Mouse (Mus musculus) Patski (cell line): ENCODE measurements around the gene Nxpe3. TPM values are rescaled to one million over a fixed set of nuclear protein-coding genes. Genes with fewer than 3 reads are reported as not detected.

Source experiments
- ATAC-seq: fragments of 100-300 bp; one replicate; pipeline ENCODE4 v1.8.0; 2021
- CTCF ChIA-PET: fragments of 350-600 bp; sonication (Branson Sonifier 250); formaldehyde crosslinking; loops from one replicate; lab custom pipeline; 2022; ENCODE audit warnings: inconsistent platforms; lab: Charles Lee
- POLR2A ChIA-PET: fragments of 350-600 bp; sonication (Branson Sonifier 250); formaldehyde crosslinking; loops from one replicate; lab custom pipeline; 2022; ENCODE audit warnings: antibody characterized with exemption, inconsistent platforms; lab: Charles Lee
- DNase-seq: peaks from one replicate; pipeline ENCODE4 v3.0.0-alpha.2; 2011; ENCODE audit warnings: low read depth, low spot score
- H3K27me3 ChIP-seq: fragments of 371-371 bp; one replicate; pipeline ENCODE4 v1.5.1; 2021
- CTCF ChIP-seq: fragments of 100-300 bp; IDR thresholded peaks from one replicate; pipeline ENCODE4 v1.5.1; 2021
- in situ Hi-C: fragments of 300-500 bp; cut with MboI; formaldehyde crosslinking; loops from 3 replicates; pipeline ENCODE4 v1.11.1; 2018; ENCODE audit warnings: low pct_unique_long_range_greater_than_20kb, mixed read lengths
- polyA plus RNA-seq: library from polyadenylated mRNA; unstranded; gene quantifications from one replicate; pipeline ENCODE4 v1.2.3, GENCODE M21; 2021

Gene Nxpe3
- polyA plus RNA-seq, 1 experiment from 2014 or later = 3.5 TPM

- no peaks in the 10 kb centered on the region for H3K27me3 ChIP-seq
- ChIA-PET CTCF (no interaction called here), POLR2A (no interaction called here)
- ATAC-seq (no peak), DNase-seq (no peak)
- in situ Hi-C loops = loop anchor here (25.0 kb wide), 1 partner anchor 1929 kb away; no protein-coding TSS in a partner anchor
- TF ChIP-seq CTCF = no peak
These were observed 3.7 kb downstream of the Nxpe3 start for GRCm38 (mm10) chr16:55891346-55891745.

GRCm38 (mm10) chr16:55890346-55891136, 4.5 kb downstream of the Nxpe3 start:
- TF ChIP-seq CTCF = no peak
- ATAC-seq (no peak), DNase-seq (no peak)
- in situ Hi-C loops = loop anchor here (25.0 kb wide), 1 partner anchor 1928 kb away; no protein-coding TSS in a partner anchor
- H3K27me3 ChIP-seq = no peaks in the 10 kb centered on the region
- CTCF ChIA-PET = no interaction called here
- POLR2A ChIA-PET = no interaction called here

GRCm38 (mm10) chr16:55889451-55889850, 5.6 kb downstream of the Nxpe3 start:
- CTCF ChIA-PET = no interaction called here
- POLR2A ChIA-PET = no interaction called here
- H3K27me3 ChIP-seq = no peaks in the 10 kb centered on the region
- TF ChIP-seq CTCF = peak; percentile 44
- in situ Hi-C loops = loop anchor here (25.0 kb wide), 1 partner anchor 1927 kb away; no protein-coding TSS in a partner anchor
- DNase-seq = no peak
- ATAC-seq = no peak

- in situ Hi-C loops = loop anchor here (25.0 kb wide), 1 partner anchor 1926 kb away; no protein-coding TSS in a partner anchor
- DNase-seq = no peak
- H3K27me3 ChIP-seq = no peaks in the 10 kb centered on the region
- POLR2A ChIA-PET = no interaction called here
- ATAC-seq = no peak
- no peak for TF ChIP-seq CTCF
- CTCF ChIA-PET = interaction anchor here (1.5 kb wide), 1 partner anchor 10 kb away, joined by 4 read pairs; no protein-coding TSS in a partner anchor
These were observed 6.5 kb downstream of the Nxpe3 start for GRCm38 (mm10) chr16:55888584-55888960.

- TF ChIP-seq CTCF = peak; percentile 66
- no peaks in the 10 kb centered on the region for H3K27me3 ChIP-seq
- CTCF ChIA-PET = interaction anchor here (1.5 kb wide), 1 partner anchor 10 kb away, joined by 4 read pairs; no protein-coding TSS in a partner anchor
- in situ Hi-C loops = loop anchor here (25.0 kb wide), 1 partner anchor 1926 kb away; no protein-coding TSS in a partner anchor
- POLR2A ChIA-PET = no interaction called here
- DNase-seq (no peak), ATAC-seq (peak; percentile 51)
These were observed 7.1 kb downstream of the Nxpe3 start for GRCm38 (mm10) chr16:55887814-55888583.

- H3K27me3 ChIP-seq = no peaks in the 10 kb centered on the region
- in situ Hi-C loops = loop anchor here (25.0 kb wide), 1 partner anchor 1922 kb away; no protein-coding TSS in a partner anchor
- TF ChIP-seq CTCF = no peak
- DNase-seq (no peak), ATAC-seq (no peak)
- CTCF ChIA-PET = no interaction called here
- POLR2A ChIA-PET = no interaction called here
These were observed 10.8 kb downstream of the Nxpe3 start for GRCm38 (mm10) chr16:55884246-55884645.

- DNase-seq = no peak
- ChIA-PET POLR2A (no interaction called here), CTCF (interaction anchor here (1.0 to 1.3 kb wide), 2 partner anchors 356 to 399 kb away, joined by 3 read pairs; no protein-coding TSS in a partner anchor)
- no peak for TF ChIP-seq CTCF
- in situ Hi-C loops = loop anchor here (25.0 kb wide), 1 partner anchor 1914 kb away; no protein-coding TSS in a partner anchor
- ATAC-seq = no peak
- H3K27me3 ChIP-seq = no peaks in the 10 kb centered on the region
These were observed 19.1 kb downstream of the Nxpe3 start for GRCm38 (mm10) chr16:55876025-55876424.

GRCm38 (mm10) chr16:55863832-55864231, 31.3 kb downstream of the Nxpe3 start:
- no peak for TF ChIP-seq CTCF

GRCm38 (mm10) chr16:55863149-55863815, 31.8 kb downstream of the Nxpe3 start:
- TF ChIP-seq CTCF = peak; percentile 98
- ATAC-seq (peak; percentile 65), DNase-seq (peak; percentile 37)
- in situ Hi-C loops = loop anchor here (5.0 to 10.0 kb wide), 2 partner anchors 386 to 718 kb away; no protein-coding TSS in a partner anchor
- ChIA-PET CTCF (interaction anchor here (0.6 to 2.9 kb wide), 11 partner anchors 9 to 387 kb away, joined by 3 to 22 read pairs (median 5); no protein-coding TSS in a partner anchor), POLR2A (interaction anchor here (0.6 kb wide), 1 partner anchor 231 kb away, joined by 4 read pairs; no protein-coding TSS in a partner anchor)
- H3K27me3 ChIP-seq = no peaks in the 10 kb centered on the region

More at GRCm38 (mm10) chr16:55863832-55864231, 31.3 kb downstream of the Nxpe3 start:
- ChIA-PET POLR2A (interaction anchor here (0.6 kb wide), 1 partner anchor 231 kb away, joined by 4 read pairs; no protein-coding TSS in a partner anchor), CTCF (interaction anchor here (0.6 to 2.9 kb wide), 10 partner anchors 9 to 388 kb away, joined by 3 to 22 read pairs (median 6); no protein-coding TSS in a partner anchor)
- H3K27me3 ChIP-seq = no peaks in the 10 kb centered on the region
- ATAC-seq (no peak), DNase-seq (no peak)
- in situ Hi-C loops = loop anchor here (5.0 to 10.0 kb wide), 2 partner anchors 387 to 719 kb away; no protein-coding TSS in a partner anchor
